Mouse (Mus musculus) thymus, postnatal 10 days (tissue): ENCODE results near the gene Tgfb1i1.

Experiments
- DNase-seq, 2 experiments: peaks; one replicate each; pipeline ENCODE4 v3.0.0; 2021; ENCODE audit warnings: low spot score in 2 of 2

Tgfb1i1 gene

GRCm38 (mm10) chr7:128246496-128247391 lies at the start of gene Tgfb1i1:
Gene Tgfb1i1, plus strand, starts transcription at chr7:128246812.
- DNase-seq = no peak

- DNase-seq = no peak
Measured at GRCm38 (mm10) chr7:128201607-128202006, 45.0 kb upstream of the Tgfb1i1 start.

GRCm38 (mm10) chr7:128203071-128203470 lies 43.5 kb upstream of the Tgfb1i1 start:
- DNase-seq = no peak

- DNase-seq = no peak
Measured at GRCm38 (mm10) chr7:128204179-128204578, 42.4 kb upstream of the Tgfb1i1 start.

- no peak for DNase-seq
Measured at GRCm38 (mm10) chr7:128205695-128206094, 40.9 kb upstream of the Tgfb1i1 start.

GRCm38 (mm10) chr7:128206152-128206551 lies 40.5 kb upstream of the Tgfb1i1 start, which contains the start of gene Cox6a2:
Gene Cox6a2, minus strand, starts transcription at chr7:128206387.
- no peak for DNase-seq

- peak; percentile 36 to 80 for DNase-seq
Measured at GRCm38 (mm10) chr7:128208187-128208586, 38.4 kb upstream of the Tgfb1i1 start.

GRCm38 (mm10) chr7:128209826-128210225 lies 36.8 kb upstream of the Tgfb1i1 start:
- DNase-seq = no peak

- DNase-seq = no peak
Measured at GRCm38 (mm10) chr7:128219952-128220351, 26.7 kb upstream of the Tgfb1i1 start.

- no peak for DNase-seq
Measured at GRCm38 (mm10) chr7:128220936-128221335, 25.7 kb upstream of the Tgfb1i1 start.

- no peak for DNase-seq
Measured at GRCm38 (mm10) chr7:128231741-128232140, 14.9 kb upstream of the Tgfb1i1 start.

- DNase-seq = no peak
Measured at GRCm38 (mm10) chr7:128234796-128235195, 11.8 kb upstream of the Tgfb1i1 start.

- no peak for DNase-seq
Measured at GRCm38 (mm10) chr7:128235481-128235880, 11.1 kb upstream of the Tgfb1i1 start.

- DNase-seq = no peak
Measured at GRCm38 (mm10) chr7:128236426-128236825, 10.2 kb upstream of the Tgfb1i1 start.

GRCm38 (mm10) chr7:128236856-128237592 lies 9.6 kb upstream of the Tgfb1i1 start, which contains the start of gene Armc5:
Gene Armc5, plus strand, starts transcription at chr7:128237342.
- DNase-seq = peak; percentile 68 to 81

GRCm38 (mm10) chr7:128237593-128237926 lies 9.1 kb upstream of the Tgfb1i1 start:
- no peak for DNase-seq

GRCm38 (mm10) chr7:128237927-128238778 lies 8.5 kb upstream of the Tgfb1i1 start, which contains the start of gene 9130023H24Rik:
Gene 9130023H24Rik, minus strand, starts transcription at chr7:128238031.
- peak; percentile 100 for DNase-seq

- peak; percentile 16 to 57 for DNase-seq
Measured at GRCm38 (mm10) chr7:128238991-128239390, 7.6 kb upstream of the Tgfb1i1 start.

GRCm38 (mm10) chr7:128240131-128240784 lies 6.4 kb upstream of the Tgfb1i1 start:
- no peak for DNase-seq

GRCm38 (mm10) chr7:128242331-128242730 lies 4.3 kb upstream of the Tgfb1i1 start:
- no peak for DNase-seq

- DNase-seq = no peak
Measured at GRCm38 (mm10) chr7:128243921-128244320, 2.7 kb upstream of the Tgfb1i1 start.
